26 mouse cellular contexts compared by ENCODE assay signal in the genomic region with DNA sequence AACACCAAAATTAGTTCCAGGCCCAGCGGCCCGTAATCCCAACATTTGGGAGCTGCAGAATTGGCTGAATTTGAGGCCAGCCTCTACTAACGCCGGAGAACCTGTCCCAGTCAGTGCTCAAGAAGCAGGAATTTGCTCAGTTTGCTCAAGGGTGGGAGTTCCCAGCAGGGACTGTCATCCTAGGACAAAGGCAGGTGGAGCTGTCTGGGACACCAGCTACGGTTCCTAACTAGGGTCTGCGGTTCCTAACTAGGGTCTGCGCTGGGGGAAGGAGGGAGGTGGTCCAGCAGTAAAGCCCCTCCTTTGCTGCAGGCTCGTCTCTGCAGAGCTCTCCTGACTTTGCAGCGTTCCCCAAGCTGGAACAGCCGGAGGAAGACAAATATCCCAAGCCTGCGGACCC.
"Had no signal": no experiment of that assay in that cellular context is flagged by ENCODE, and none has a peak within 500 bp of the region (broad histone marks: within the 10 kb centered on the region; RNA-seq: fewer than 3 reads in every experiment).

No protein-coding gene starts in this region.

- H3K27me3 ChIP-seq: heart, embryonic 12.5 days; intestine, embryonic 15.5 days; limb, embryonic 12.5 days had no signal

- H3K4me2 ChIP-seq: heart, embryonic 12.5 days; hindbrain, embryonic 14.5 days; intestine, embryonic 15.5 days; limb, embryonic 12.5 days; liver, embryonic 11.5 days; liver, embryonic 13.5 days; liver, embryonic 15.5 days had no signal

- H3K9me3 ChIP-seq: heart, embryonic 10.5 days; heart, embryonic 12.5 days; intestine, embryonic 15.5 days; limb, embryonic 10.5 days; limb, embryonic 12.5 days; liver, embryonic 13.5 days; liver, embryonic 15.5 days had no signal

- ATAC-seq: hindbrain, embryonic 16.5 days; inflammation-experienced regulatory T-cells, adult 6 months; intestine, embryonic 15.5 days; intestine, postnatal 0 days had no signal

- H3K27ac ChIP-seq: gastrocnemius, adult 2 months; heart, embryonic 10.5 days; hindbrain, embryonic 14.5 days; intestine, embryonic 15.5 days; layer of hippocampus, adult 2 months; limb, embryonic 10.5 days; limb, embryonic 12.5 days; liver, embryonic 13.5 days; liver, embryonic 15.5 days had no signal

- H3K9ac ChIP-seq: heart, embryonic 12.5 days; hindbrain, embryonic 14.5 days; intestine, embryonic 15.5 days; limb, embryonic 12.5 days; liver, embryonic 13.5 days; liver, embryonic 15.5 days had no signal

- DNase-seq: gastrocnemius, adult 2 months; gastrocnemius, postnatal 10 days; gastrocnemius, postnatal 25 days; heart, adult 18-20 months; heart, postnatal 10 days; heart, postnatal 4 days; kidney, adult 18-20 months; kidney, adult 8-10 months; kidney, postnatal 10 days; kidney, postnatal 25 days; kidney, postnatal 4 days; layer of hippocampus, postnatal 36 days; liver; liver, embryonic 13.5 days had no signal

- H3K4me3 ChIP-seq: gastrocnemius, adult 2 months; heart, embryonic 10.5 days; heart, embryonic 12.5 days; intestine, embryonic 15.5 days; layer of hippocampus, adult 2 months; limb, embryonic 10.5 days; limb, embryonic 12.5 days; liver, embryonic 13.5 days; liver, embryonic 15.5 days had no signal
